Mouse (Mus musculus) yolk sac, embryonic 10.5 days (tissue): ENCODE results near the gene D5Ertd579e.

ENCODE experiments used
- DNase-seq: peaks from one replicate; pipeline ENCODE4 v3.0.0-alpha.2; 2017; ENCODE audit warnings: low spot score

Gene D5Ertd579e

GRCm38 (mm10) chr5:36695461-36696231, at the start of gene D5Ertd579e:
Gene D5Ertd579e (minus strand): TSS chr5:36696024.
- peak; percentile 92 for DNase-seq

DNA sequence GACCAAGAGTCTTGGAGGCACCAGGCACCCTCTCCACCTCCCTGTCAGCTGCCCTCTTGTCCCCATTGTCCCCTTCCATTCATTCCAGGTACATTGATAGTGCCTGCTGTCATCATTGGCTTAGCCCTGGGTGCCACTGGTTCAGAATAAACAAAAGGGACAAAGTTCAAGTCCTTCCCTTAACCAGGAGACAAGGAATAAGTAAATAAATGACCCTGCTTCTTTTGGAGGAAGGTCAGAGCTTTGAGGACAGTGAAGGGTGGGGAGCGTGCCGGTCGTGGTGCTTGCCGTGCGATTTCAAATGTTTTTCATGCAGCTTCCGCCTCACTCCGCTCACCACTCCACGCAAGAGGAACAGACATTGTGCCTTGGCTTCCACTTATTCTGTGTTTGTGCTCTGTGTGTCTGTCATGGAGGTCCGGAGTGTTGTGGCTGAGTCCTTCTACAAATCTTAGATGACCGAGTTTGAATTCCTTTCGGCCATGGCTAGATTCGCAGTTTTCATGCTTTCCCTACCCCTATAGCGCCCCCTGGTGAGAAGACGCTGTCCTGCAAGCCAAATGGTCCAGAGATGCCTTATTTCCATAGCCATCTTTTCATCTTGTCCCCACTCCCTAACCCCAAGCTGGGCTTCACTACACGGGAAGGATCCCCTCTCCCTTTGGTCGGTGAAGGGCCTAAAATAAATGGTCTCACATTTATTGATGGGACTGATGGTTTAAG, 46.5 kb upstream of the D5Ertd579e start:
- DNase-seq: peak; percentile 82

- no peak for DNase-seq
Observed at GRCm38 (mm10) chr5:36739829-36740228, 44.0 kb upstream of the D5Ertd579e start.

DNA sequence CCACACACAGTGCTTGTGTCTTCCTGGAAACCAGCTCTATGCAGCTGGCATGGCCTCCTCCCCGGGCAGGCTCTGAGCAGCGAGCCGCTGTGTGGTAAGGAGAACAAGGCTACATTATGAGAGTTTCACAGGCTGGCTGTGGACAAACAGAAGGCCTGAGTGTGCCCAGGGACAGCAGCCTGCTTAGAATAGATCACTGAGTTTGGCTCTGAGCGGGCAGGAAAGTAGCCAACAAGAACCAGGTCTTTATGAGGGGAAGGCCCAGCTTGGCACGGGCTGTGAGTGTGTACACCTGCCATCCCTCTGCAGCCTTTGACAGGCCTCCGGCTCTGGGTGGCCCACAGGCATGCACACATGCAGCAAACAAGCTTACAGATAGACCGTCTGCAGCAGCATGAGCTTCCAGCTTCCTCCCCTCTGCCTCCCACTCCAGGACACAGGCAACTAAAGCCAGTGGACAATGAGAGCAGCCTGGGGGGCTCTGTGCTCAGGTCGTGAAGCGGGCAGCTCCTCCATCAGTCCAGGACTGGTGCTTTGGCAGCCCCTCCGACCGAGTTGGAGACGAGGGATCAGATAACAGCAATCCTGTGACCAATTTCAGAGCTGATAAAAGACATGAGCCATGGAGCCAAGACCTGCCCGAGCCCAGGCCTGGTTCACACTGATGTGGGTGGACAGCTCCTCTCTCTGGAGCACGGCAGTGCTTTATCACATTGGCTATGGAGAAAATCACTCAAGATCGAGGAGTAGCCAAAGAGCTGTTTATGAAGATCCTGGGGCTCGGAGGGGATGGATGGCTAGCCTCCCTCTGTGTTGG, 43.2 kb upstream of the D5Ertd579e start:
- DNase-seq: no peak

GRCm38 (mm10) chr5:36737765-36738164, 41.9 kb upstream of the D5Ertd579e start:
- DNase-seq: no peak

- DNase-seq: no peak
Observed at GRCm38 (mm10) chr5:36736009-36736408, 40.2 kb upstream of the D5Ertd579e start.

DNA sequence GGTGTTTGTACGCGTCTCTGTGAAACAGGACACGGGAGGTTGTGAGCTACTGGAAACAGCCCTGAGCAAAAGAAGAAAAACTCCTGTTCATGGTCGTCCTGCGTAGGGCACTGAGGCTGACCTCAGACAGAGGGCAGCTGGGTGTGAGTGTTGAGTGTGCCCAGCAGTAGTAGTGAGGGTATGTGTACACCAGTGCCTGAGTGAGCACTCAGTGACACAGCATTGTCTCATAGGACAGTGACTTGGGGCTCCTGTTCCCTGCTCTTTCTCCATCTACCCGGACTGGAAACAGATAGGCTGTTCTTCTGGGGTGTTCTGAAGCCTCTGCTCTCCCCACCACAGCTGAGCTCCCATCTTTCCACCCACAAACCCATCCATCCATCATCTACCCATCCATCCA, 39.3 kb upstream of the D5Ertd579e start:
- DNase-seq: no peak

GRCm38 (mm10) chr5:36733405-36733804, 37.6 kb upstream of the D5Ertd579e start:
- no peak for DNase-seq

DNA sequence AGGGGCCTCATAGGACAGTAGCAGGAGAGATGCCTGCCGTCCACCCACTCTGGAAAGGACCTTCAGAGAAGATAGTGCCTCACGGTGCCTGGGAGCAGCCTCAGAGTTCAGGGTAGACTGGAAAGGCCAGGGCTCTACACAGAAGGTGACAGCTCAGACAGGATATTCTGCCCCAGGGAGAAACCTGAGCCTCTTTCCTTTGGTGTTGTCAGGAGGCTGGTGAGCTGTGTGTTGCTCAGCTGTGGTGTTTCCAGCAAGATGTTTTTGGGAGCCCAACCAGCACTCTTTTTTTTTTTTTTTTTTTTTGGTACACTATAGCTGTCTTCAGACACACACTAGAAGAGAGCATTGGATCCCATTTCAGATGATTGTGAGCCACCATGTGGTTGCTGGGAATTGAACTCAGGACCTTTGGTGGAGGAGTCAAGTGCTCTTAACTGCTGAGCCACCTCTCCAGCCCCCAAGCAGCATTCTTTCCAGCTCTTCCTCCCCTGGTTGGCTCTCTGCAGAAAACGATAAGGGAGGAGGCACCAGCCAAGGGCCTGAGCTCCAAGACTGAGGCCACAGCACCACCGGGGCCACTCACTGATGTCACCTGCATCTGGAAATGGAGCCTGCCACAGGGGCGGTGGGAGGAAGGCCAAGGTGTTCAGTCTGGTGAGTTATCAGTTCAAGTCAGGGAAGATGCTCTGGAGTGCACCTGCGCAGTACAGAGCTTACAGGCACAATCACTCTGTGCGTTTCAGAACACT, 36.3 kb upstream of the D5Ertd579e start:
- no peak for DNase-seq

DNA sequence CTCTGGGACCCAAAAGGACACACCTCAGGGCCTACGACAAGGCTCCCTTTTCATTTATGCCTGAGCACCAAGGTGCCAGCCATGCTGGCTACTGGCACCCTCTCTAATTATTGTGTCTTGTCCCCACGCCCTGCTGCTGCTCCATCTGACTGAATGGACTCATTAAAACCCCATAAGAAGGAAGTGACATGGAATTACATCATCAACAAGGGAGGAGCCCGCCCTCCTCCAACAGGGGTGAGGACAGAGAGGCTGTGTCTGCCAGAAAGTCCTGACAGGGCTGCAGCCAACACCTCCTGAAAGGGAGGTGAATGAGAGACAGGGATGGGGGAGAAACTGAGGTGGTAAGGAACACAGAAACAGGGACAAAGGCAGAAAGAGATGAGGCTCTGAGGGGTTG, 34.9 kb upstream of the D5Ertd579e start:
- DNase-seq: no peak

- no peak for DNase-seq
Observed at GRCm38 (mm10) chr5:36729923-36730322, 34.1 kb upstream of the D5Ertd579e start.

DNA sequence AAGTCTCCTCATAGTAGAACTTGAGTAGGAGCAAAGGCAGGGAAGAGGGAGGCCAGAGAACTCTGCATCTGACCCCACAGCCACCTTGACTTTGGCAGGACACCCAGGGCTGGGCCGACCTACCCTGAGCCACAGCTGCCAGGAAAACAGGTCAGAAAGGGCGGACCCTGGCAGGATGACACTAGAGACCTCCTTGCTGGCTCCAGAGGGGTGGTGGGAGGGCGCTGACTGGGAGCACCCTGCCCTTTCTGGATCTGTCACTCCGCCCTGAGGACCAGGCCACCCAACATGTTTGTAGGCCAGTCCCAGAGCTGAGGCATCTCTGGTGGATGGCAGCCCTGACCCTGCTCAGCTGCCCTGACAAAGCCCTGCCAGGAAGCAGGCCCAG, 33.3 kb upstream of the D5Ertd579e start:
- no peak for DNase-seq

DNA sequence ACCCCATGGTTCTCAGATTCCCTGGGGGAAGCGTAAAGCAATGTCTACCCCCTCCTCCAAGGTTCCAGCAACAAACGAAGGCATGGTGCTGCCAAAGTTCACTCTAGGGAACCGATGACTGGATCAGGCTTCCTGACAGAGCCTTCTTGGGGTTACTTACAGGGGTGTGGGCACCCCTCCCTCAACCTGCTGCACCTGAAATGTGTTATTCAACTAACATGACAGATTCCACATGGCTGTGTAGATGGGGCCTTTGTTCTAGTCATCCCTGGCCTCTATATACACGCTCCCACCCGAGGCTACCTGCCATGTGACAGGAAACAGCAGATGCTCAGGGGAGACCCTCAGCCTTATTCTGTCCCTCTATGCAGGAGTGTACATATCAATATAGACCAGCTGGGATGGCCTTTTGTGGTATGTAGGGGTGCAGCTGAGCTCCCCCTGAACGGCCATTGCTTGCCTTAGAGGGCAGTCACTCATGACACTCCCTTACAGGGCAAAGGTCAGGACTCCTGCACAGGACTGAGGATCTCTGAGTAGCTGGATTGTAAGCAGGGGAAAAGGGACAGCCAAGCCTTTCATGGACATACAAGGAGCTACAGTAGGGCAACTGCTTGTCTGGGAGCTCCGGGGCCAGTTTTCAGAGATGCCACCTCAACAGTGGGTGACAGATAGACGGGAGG, 32.7 kb upstream of the D5Ertd579e start:
- peak; percentile 69 for DNase-seq

DNA sequence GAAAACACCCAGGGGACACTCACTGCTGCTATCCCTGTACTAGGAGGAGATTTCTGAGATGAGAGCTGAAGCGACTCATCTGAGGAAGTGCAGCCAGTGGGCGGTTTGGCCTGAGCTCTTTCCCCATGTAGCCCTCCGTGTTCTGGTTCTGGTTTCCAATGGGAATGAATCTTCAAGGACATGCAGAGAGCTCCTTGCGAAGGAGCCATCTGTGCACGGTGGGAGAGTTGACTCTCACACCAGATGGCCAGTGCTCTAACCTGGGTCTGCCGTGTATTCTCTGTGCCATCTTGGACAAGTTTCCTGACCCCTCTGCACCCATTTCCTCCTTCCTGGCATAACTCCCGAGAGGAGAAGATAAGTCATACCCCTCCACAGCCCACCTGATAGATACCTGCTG, 32.0 kb upstream of the D5Ertd579e start:
- DNase-seq: no peak

DNA sequence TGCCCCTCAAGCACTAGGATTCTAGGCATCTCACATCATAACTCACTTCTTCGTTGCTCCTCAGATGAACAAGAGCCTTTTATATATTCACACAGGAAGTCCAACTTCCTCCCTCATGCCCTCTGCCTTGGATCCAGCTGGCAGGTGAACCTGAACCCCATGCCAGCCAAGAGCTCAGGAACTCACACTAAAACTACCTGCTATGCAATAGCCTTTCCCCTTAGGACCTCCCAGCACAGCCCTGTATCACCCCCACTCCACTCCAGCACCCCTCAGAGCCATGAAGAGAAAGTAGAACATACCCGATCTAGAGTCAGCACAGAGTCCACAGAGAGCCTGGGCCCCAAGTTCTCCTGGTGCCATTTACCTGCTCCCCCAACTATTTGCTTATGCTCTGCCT, 31.3 kb upstream of the D5Ertd579e start:
- no peak for DNase-seq

DNA sequence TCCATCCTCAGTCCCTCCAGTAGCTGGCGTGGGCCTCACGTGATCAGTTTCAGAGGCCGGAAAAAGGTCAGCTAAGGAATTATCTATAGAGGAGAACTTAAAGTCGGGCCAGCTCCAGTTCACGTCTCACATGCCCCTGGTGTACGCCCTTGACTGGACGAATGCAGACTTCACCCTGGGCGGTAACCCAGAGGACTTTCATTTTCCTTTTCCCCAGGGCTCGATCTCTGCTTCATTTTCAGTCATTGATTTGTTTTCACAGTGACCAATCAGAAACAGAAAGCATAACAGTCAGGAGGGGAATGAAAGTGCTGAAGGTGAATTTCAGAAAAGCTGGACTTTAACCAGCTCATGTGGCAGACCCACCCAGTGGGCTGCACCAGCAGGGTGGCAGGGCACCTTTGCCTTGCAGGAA, 30.6 kb upstream of the D5Ertd579e start:
- peak; percentile 74 for DNase-seq

DNA sequence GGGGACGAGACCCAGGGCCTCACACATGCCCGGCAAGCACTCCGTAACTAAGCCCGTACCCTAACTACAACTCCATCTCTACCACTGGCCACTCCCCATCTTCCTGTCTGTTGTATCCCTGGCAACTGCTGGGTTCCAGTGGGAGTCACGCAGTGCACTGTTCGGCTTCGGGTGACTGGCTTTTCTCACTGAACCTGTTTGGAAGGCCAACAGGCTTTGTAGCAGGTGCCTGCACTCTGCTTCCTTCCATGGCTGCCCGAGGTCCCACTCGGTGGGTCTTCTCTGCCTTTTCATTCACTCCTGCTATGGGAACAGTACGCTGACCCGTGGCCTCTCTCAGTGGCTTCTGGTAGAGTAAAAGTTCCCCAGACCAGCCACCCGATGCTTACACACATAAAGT, 30.0 kb upstream of the D5Ertd579e start:
- DNase-seq: no peak

DNA sequence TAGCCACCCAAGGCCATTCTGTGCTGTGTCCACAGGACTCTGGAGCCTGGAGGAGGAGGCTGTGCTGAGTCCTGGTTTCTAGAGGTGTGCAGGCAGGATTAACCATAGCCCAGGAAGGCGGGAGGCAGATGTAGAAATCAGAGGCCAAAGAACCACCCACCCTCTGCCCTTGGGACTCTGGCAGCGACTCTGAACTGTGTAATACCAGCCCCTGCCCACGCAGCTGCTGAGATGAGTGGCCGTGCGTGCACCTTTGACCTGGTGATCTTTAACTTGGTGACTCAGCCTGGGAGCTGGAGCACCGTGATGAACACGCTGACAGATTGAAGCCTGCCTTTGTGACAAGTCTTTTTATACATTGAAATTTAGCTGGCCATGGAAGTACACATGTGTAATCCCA, 28.4 kb upstream of the D5Ertd579e start:
- peak; percentile 83 for DNase-seq

DNA sequence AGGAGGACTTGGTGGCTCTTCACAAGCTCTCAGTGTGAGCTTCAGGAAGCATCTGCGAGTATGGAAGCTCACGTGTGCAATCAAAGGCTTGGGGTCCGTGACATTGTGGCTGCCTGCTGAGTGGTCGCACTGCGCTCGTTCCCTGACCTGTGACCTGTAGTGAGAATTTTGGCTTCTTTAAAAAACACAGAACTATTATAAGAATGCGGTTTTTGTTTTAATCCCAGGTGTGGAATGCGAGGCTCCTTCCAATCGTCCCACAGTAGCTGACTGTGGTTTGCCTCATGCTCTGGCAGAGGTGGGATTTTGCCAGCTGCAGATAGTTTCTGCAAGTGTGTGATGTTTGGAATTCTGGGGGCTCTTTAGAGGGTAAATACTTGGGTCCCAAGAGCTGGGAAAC, 27.5 kb upstream of the D5Ertd579e start:
- DNase-seq: no peak

GRCm38 (mm10) chr5:36722415-36722856, 26.6 kb upstream of the D5Ertd579e start:
- DNase-seq: no peak

GRCm38 (mm10) chr5:36720710-36721375, 25.0 kb upstream of the D5Ertd579e start:
- DNase-seq: no peak
